Mouse (Mus musculus): ENCODE results near the gene Elmo1. TPM values are rescaled to one million over a fixed set of nuclear protein-coding genes. Genes with fewer than 3 reads are reported as not detected.

Elmo1 gene
- polyA plus RNA-seq, 1 experiment from 2014 or later = 10.7 TPM

DNA sequence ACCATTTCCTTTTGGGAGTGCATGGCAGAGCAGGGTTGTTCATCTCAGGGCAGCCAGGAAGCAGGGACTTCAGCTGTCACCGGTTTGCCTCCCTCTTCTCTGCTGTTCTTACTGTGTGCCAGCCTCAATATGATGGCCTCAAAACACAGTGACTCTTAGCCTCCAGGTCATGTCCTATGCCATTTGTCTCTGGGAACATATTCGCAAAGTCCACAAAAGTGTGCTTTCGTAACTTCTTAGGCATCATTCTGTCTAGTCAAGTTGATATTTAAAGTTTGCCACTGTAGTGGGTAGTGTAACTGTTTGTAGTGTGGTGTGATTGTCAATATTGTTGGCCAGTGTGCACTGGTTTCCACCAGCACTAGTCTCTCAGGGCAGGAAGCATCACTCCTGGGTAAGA lies 40.3 kb downstream of the Elmo1 start:
- Histone ChIP-seq H3K4me2 (replicated peaks) (no peak overlapping the region), H3K27ac (no peak overlapping the region), H3K4me1 (peaks cover 29% of the 10 kb centered on the region), H3K9ac (no peak overlapping the region), H3K36me3 (no peaks in the 10 kb centered on the region), H3K9me3 (no peaks in the 10 kb centered on the region), H3K27me3 (no peaks in the 10 kb centered on the region), H3K4me3 (no peak overlapping the region)
- no peak for ATAC-seq (ENCODE audit: low FRiP score, low read depth)
- WGBS = 87% methylated on average over 3 of the region's 3 CpGs

DNA sequence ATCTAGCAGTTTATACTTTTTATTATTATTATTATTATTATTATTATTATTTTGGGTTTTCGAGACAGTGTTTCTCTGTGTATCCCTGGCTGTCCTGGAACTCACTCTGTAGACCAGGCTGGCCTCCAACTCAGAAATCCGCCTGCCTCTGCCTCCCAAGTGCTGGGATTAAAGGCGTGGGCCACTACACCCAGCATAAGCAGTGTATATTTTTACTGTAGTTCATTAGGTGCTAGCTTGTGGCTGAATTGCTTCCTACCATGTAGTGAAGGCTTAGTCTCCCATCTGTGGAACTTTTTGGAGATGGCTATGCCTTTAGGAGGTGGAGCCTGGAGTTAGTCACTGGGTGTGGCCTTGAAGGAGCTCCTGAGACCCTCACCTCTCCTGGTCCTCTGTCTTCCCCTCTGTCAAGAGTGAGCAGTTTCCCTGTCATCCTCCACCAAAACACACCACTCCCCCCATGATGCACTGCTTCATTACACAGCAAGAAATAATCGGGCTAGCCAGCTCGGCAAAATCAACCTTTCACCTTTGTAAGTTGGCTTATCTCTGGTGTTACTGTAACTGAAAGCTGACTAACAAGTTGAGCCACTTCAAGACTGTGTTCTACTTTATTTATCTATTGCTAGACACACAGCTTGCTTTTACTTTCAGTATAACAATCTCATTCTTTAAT lies 41.1 kb downstream of the Elmo1 start:
- 93% methylated on average over 5 of the region's 5 CpGs for WGBS
- Histone ChIP-seq H3K27me3 (no peaks in the 10 kb centered on the region), H3K27ac (no peak overlapping the region), H3K9me3 (no peaks in the 10 kb centered on the region), H3K4me3 (no peak overlapping the region), H3K36me3 (no peaks in the 10 kb centered on the region), H3K4me2 (replicated peaks) (no peak overlapping the region), H3K4me1 (peaks cover 34% of the 10 kb centered on the region), H3K9ac (no peak overlapping the region)
- ATAC-seq (ENCODE audit: low FRiP score, low read depth) = no peak

DNA sequence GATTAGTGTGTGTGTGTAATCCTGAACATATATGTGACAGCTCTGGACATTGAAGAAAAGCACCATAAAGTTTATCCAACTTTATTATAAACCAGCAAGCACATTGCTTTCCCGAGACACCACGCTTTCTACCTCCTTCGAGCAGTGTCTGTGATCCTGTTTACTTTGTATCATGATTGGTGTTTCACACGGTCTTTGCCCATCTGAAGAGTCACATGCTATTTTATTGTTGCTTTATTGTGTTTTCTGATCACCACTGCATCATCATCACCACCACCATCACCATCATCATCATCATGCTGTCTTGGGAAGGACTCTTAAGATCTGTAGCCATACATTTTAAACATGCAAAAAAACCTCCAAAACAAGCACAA lies 41.6 kb downstream of the Elmo1 start:
- Histone ChIP-seq H3K36me3 (no peaks in the 10 kb centered on the region), H3K4me1 (peaks cover 39% of the 10 kb centered on the region), H3K9me3 (no peaks in the 10 kb centered on the region), H3K27me3 (no peaks in the 10 kb centered on the region), H3K4me3 (no peak overlapping the region), H3K9ac (no peak overlapping the region), H3K4me2 (replicated peaks) (no peak overlapping the region), H3K27ac (no peak overlapping the region)
- ATAC-seq (ENCODE audit: low FRiP score, low read depth) = no peak
- 83% methylated on average over 4 of the region's 4 CpGs for WGBS

DNA sequence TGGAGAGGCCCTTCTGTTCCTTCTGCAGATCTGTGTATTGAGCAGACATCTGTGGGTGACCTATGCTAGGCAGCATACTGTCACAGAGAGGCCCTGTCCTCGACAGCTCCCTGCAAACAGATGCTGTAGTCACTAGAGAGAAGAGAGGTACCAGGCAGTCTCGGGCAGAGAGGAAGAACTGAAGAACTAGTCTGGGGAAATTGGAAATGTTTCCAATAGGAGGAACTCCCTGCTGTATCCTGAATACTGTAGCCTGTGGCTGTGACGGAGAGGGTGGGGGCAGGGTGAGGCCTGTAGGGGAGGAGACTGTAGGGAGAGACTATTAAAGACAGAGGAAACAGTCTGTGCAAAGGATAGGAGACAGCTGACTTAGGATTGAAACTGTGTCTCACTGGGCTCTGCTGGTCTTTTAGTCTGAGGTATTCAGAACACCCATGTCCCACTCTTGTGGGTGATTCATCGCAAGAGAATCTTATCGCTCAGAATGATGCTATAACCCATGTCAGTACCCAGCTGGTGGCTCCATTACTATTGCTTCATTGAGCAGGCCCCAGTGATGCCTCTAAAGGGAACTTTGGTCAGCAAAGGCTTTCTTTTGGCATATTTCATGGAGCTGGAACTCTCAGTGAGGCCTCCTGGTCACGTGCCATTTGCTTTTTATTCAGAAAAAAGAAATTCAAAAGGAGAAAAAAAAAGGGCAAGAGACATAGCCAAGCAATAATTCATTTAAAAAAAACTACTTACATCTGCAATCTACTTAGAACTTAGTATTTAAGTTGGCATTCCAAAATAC lies 43.4 kb downstream of the Elmo1 start:
- Histone ChIP-seq H3K4me1 (peaks cover 50% of the 10 kb centered on the region), H3K4me3 (no peak overlapping the region), H3K27me3 (no peaks in the 10 kb centered on the region), H3K9ac (no peak overlapping the region), H3K4me2 (replicated peaks) (no peak overlapping the region), H3K9me3 (no peaks in the 10 kb centered on the region), H3K27ac (peak overlapping the region; percentile 64; the same call in 1 of the 2 replicates), H3K36me3 (no peaks in the 10 kb centered on the region)
- 43% methylated on average over 6 of the region's 6 CpGs for WGBS
- ATAC-seq (ENCODE audit: low FRiP score, low read depth) = no peak

DNA sequence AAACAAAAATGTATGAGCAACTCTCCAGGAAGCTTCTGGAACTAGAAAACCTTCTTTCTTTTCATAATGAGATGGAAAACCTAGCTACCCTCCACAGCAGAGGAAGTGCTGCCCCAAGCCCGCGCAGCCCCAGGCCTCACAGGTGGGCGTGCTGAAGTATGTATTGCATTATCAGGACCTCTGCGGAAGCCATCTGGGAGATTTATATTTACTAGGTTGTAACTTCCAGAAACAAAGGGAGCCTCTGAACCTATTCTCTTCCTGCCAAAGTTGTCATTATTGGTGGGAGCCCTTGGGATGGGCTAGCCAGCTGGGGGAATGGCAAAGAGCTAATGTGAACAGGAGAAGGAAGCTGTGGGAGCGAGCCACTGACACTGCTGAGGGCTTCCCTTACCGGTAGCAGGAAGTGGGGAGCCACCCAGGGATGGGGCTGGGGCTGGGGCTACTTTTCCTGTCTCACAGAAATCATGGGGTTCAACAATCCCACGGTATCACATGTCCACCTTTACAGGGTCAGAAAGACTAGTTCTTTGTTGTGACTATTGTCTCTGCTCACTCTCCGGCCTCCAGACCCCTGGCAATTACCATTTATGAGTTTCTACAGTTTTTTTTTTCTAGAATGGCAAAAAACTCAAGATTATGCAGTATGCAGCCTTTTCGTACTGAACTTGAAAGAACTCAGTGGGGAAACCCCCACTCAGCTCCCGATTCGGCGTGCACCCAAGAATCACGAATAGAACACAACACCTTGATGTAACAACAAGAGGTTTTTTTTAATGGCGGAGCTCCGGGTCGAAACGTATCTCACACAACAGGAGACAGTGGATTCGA lies 44.2 kb downstream of the Elmo1 start:
- ATAC-seq (ENCODE audit: low FRiP score, low read depth) = peak; percentile 60
- H3K36me3 ChIP-seq = no peaks in the 10 kb centered on the region

DNA sequence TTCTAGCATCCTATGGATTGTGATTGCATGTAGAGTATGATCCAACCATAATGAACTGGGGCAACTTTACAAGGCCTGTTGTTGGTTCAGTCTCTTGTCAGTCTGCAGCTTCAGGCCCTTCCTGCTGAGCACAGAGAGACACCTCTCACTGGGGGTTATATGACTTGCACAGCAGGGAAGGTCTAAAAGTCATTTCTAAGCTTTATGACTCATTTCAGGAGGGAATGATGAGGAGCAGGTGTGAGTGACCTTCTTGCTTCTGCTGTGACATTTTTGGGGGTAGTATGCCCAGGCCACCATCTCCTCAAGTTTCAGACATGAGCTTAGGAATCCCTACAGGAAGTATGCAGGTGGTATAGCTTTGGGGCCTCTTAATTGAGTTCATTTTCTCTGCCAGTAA lies 46.4 kb downstream of the Elmo1 start:
- no peak for ATAC-seq (ENCODE audit: low FRiP score, low read depth)
- Histone ChIP-seq H3K27ac (no peak overlapping the region), H3K4me1 (peaks cover 66% of the 10 kb centered on the region)

More for the DNA sequence above, 44.2 kb downstream of the Elmo1 start:
- Histone ChIP-seq H3K4me2 (replicated peaks) (no peak overlapping the region), H3K9ac (no peak overlapping the region), H3K27me3 (no peaks in the 10 kb centered on the region), H3K27ac (peak overlapping the region; percentile 17; the same call in 1 of the 2 replicates), H3K4me1 (peaks cover 58% of the 10 kb centered on the region), H3K4me3 (no peak overlapping the region), H3K9me3 (no peaks in the 10 kb centered on the region)
- WGBS = 59% methylated on average over 18 of the region's 18 CpGs

DNA sequence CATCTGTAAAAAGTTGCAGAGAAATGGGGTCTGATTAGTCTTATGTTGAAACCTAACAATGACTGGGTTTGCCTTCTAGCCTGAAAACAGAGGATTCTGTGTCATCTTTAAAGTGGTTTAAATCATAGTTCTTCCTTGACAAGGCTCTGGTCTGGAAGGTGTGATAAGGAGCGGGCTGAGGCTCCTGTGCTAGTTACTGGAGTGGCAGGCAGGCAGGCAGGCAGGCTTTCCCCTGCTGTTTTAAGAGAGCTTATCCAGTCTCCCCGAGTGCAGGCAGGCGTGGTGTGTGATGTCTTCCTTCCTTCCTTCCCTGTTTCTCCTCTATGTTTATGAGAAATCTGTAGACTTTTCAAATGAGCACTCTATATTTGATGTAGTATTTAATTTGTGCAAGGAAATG lies 48.1 kb downstream of the Elmo1 start:
- no peaks in the 10 kb centered on the region for H3K27me3 ChIP-seq
- WGBS = 4% methylated on average over 3 of the region's 3 CpGs
- peak overlapping the region; percentile 72 for H3K27ac ChIP-seq
- H3K9ac ChIP-seq = no peak overlapping the region
- H3K9me3 ChIP-seq = no peaks in the 10 kb centered on the region
- H3K4me3 ChIP-seq = no peak overlapping the region
- H3K4me2 ChIP-seq (replicated peaks) = no peak overlapping the region
- ATAC-seq (ENCODE audit: low FRiP score, low read depth) = no peak
- H3K4me1 ChIP-seq = peaks cover 60% of the 10 kb centered on the region
- no peaks in the 10 kb centered on the region for H3K36me3 ChIP-seq

More for the DNA sequence above, 46.4 kb downstream of the Elmo1 start:
- no peaks in the 10 kb centered on the region for H3K36me3 ChIP-seq
- H3K9me3 ChIP-seq = no peaks in the 10 kb centered on the region
- no peaks in the 10 kb centered on the region for H3K27me3 ChIP-seq
- H3K4me3 ChIP-seq = no peak overlapping the region
- H3K9ac ChIP-seq = no peak overlapping the region
- H3K4me2 ChIP-seq (replicated peaks) = no peak overlapping the region

DNA sequence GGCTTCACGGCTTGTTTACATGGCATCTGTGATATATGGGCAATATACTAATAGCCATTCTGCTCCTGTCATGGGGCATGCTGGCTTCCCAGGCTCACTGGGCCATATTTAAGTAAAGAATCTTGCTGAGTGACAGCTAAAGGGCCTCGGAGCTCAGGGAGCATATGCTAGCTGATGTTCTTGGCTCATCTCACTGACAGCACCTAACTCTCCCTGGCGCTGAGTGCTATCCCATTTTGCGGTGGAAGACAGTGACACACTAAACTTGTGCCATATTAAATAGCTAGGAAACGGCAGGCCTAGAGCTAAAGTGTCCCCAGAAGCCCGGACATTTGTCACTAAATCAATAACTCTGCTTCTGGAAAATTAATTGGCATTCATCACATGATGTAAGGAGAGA lies 48.7 kb downstream of the Elmo1 start:
- H3K27ac ChIP-seq = no peak overlapping the region
- no peaks in the 10 kb centered on the region for H3K27me3 ChIP-seq
- H3K4me1 ChIP-seq = peaks cover 54% of the 10 kb centered on the region
- no peaks in the 10 kb centered on the region for H3K36me3 ChIP-seq
- no peak overlapping the region for H3K9ac ChIP-seq
- no peaks in the 10 kb centered on the region for H3K9me3 ChIP-seq
- 35% methylated on average over 6 of the region's 6 CpGs for WGBS
- no peak for ATAC-seq (ENCODE audit: low FRiP score, low read depth)
- no peak overlapping the region for H3K4me3 ChIP-seq
- H3K4me2 ChIP-seq (replicated peaks) = no peak overlapping the region

DNA sequence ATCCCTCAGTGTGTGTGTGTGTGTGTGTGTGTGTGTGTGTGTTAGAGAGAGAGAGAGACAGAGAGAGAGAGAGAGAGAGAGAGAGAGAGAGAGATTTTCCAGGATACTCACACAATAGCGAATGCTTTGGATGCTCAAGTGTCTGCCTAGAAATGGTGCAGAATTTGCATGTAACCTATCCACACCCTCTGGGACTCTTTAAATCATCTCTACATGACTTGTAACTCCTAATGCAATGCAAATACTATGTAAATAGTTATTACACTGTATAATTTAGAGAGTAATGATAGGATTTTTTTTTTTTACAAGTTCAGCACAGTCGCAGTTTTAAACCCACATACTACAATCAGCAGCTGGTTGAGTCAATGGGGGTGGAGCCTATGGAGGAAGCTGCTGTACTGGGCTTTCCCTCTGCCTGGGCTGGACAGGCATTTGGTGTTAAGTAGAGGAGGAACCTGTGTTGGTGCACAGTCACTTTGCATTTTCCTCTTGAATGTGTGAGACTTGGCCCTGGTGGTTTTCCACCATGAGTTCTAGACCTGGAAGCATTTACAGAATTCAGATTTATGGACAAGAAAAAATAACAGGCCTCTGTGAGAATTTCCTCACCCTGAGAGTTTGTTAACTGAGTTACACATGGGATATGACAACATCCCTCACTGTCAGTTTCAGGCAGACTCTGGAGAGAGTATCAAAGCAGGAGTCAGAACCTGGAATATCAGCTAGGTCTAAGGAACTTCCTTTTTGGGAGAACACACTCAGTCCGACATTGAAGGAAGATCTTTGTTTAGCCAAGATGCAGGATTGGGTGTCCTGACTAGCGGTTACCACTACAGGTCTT lies 49.6 kb downstream of the Elmo1 start:
- ATAC-seq (ENCODE audit: low FRiP score, low read depth) = no peak
- Histone ChIP-seq H3K36me3 (no peaks in the 10 kb centered on the region), H3K27me3 (no peaks in the 10 kb centered on the region), H3K27ac (no peak overlapping the region), H3K4me3 (no peak overlapping the region), H3K4me2 (replicated peaks) (no peak overlapping the region), H3K9me3 (no peaks in the 10 kb centered on the region), H3K9ac (no peak overlapping the region), H3K4me1 (peaks cover 47% of the 10 kb centered on the region)
- 64% methylated on average over 4 of the region's 4 CpGs for WGBS

DNA sequence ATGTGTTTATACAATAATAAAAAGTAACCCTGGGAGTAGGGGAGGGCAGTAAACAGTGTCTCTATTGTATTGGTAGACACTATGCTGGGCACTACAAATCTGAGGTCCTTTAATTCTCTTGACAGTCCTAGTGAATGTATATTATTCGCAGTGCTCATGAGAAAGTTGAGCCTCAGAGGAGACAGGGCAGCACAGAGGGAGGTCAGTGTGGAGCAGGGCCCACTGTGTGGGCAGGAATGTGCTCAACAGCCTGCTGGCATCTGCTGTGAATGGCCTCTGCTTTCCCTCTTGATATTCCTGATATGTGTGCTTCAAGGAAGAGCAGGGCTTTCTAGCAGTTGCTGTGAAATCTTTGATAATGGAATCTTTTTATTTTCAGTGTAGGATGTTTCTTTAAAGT lies 52.2 kb downstream of the Elmo1 start:
- Histone ChIP-seq H3K4me1 (peaks cover 36% of the 10 kb centered on the region), H3K36me3 (no peaks in the 10 kb centered on the region), H3K4me3 (no peak overlapping the region), H3K27me3 (no peaks in the 10 kb centered on the region), H3K4me2 (replicated peaks) (no peak overlapping the region), H3K9ac (no peak overlapping the region), H3K9me3 (no peaks in the 10 kb centered on the region), H3K27ac (no peak overlapping the region)
- ATAC-seq (ENCODE audit: low FRiP score, low read depth) = no peak
- 38% methylated on average over 1 of the region's 1 CpGs for WGBS

DNA sequence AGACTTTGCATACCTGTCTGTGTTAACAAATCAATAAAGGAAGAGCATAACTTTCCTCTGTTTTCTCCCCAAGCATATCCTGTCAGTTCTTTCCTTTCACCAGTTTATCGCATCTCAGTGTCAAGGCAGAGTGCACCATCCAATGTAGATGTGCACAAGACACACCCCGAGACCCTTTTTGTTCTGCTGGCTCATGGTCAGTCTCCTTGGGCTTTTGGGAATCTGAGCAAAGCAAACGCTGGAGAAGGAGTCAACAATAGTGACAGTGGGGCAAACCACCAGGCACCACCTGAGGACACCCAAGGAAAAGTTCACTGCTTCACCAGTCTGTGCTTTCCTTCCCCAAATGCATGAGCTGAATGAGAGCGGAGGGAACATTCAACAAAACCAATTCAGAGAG lies 56.5 kb downstream of the Elmo1 start:
- no peak for ATAC-seq (ENCODE audit: low FRiP score, low read depth)

More for the DNA sequence above, 56.5 kb downstream of the Elmo1 start:
- no peaks in the 10 kb centered on the region for H3K36me3 ChIP-seq
- H3K4me3 ChIP-seq = no peak overlapping the region
- no peak overlapping the region for H3K9ac ChIP-seq
- H3K9me3 ChIP-seq = no peaks in the 10 kb centered on the region
- no peak overlapping the region for H3K27ac ChIP-seq
- H3K27me3 ChIP-seq = no peaks in the 10 kb centered on the region
- H3K4me1 ChIP-seq = peaks cover 26% of the 10 kb centered on the region
- H3K4me2 ChIP-seq (replicated peaks) = no peak overlapping the region
- WGBS = 87% methylated on average over 4 of the region's 4 CpGs

All from limb, embryonic 13.5 days (tissue).